Mouse (Mus musculus) lung, adult 18-20 months (tissue): ENCODE measurements at regions not wholly inside any gene's neighbourhood (a gene's known extent, or its start where the extent isn't known, plus 50 kb on each side); places are given as distances from the start of the nearest gene placed in this dataset.

Experiments used
- DNase-seq, 2 experiments: peaks; one replicate each; pipeline ENCODE4 v3.0.0; 2022; ENCODE audit warnings: mixed read lengths in 2 of 2

DNA sequence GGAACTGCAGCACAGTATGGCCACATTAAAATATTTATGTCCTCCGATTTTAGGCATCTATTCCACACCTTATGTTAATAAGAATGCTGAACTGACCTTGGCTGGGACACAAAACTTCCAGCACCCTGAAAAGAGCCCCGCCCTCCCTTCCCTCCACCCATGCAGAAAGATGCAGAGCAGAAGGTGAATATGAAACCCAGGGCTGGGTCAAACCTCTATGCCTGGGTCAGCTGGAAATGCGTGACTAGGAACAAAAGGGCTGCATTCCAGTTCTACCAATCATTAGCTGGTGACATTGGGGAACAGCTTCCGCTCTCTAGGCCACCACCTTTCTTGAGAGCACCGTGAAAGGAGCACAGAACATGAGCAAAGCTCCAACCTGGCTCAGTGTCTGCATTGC lies 114.9 kb upstream of the Slc24a5 start:
- no peak for DNase-seq

DNA sequence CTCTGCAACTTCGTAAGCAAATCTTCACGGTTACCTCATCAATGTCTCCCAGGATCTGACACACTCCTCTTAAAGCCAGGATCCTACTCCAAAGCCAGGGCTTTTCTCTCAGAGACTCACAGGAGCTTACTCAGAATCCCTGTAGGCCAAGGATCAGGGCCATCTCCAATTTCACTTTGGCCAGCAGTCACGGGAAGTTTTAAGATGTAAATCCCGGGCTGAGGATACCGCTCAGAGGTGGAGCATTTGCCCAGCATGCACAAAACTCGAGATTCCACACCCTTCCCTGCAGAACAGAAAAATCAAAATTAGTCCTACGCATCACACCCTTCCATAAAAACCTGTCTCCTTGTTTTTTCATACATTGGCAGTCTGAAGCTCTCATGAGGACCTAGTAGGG lies 112.1 kb upstream of the Slc24a5 start:
- DNase-seq = no peak

DNA sequence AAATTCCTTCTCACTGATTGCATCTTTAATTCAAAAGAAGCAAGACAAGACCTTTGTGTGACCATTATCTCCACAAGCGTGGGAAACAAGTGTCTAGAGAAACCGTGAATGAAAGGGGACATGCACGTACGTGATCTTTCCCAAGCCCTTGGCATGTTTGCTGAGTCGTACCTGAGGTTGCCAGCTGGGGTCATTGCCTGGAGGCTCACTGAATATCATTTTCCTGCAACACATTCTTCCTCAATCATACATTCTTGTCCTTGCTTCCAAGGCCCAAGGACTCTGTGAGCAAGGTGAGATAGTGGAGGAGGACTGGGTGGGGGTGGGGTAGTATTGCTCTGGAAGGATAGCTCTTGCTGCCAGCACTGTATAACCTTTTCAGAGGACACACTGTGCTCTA lies 108.5 kb upstream of the Slc24a5 start:
- no peak for DNase-seq

DNA sequence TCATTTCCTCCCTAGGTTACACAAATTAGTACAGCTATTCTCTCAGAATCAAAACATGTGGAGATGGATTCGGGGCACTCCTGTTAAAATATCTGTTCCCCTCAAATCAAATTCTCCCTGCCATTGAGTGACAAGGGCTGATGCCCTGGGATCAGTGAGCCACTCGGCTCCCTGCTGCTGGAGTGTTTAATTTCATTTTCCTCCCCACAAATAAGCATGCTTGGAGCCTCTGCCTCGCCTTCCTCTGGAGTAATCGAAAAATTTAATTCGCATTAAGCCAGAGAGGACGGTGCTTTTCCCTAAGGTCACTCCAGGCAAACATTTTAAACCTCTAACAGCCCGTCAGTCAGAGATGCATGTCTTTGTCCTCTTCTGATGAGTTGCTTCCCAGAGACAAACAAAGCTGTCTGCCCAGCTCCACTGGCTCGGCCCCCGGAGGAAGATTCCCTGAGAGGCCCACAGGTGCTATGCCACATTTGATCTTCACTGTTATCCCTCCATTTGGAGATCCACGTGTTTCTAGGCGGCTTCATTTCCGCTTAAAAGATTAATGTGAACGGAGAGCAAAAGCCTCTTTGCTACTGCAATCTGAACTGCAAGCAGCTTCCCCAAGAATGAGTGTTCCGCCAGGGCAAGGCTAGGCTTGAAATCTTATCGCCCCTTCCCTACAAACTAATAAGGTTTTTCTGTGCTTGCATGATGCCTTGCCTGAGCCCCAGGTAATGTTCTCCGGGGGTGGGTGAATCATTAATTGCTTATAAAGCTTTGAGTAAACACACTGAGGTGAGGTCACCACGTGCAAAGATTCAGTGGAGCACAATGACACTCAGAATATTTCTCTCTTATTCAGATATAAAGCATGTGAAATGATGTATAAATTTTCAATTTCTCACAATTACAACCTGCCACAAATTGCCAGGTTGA lies 95.8 kb upstream of the Slc24a5 start:
- DNase-seq = no peak

DNA sequence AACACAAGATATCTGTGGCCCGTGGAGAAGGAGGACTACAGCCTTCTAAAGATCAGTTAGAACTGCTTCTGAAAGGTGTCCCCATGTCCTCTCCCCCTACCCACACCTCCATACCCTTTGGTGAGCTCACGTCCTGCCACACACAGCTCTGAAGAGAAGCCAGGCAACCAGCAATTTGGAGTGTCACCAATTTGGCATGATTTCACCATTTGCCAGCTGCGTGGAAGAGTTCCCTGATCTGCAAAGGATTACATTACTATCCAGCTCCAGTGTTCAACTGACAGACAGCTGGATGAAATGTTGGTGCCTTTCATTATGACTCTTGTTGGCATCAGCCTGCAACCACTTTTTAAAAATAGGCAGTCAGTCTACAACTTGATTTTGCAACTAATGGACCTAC lies 92.8 kb upstream of the Slc24a5 start:
- DNase-seq = no peak

DNA sequence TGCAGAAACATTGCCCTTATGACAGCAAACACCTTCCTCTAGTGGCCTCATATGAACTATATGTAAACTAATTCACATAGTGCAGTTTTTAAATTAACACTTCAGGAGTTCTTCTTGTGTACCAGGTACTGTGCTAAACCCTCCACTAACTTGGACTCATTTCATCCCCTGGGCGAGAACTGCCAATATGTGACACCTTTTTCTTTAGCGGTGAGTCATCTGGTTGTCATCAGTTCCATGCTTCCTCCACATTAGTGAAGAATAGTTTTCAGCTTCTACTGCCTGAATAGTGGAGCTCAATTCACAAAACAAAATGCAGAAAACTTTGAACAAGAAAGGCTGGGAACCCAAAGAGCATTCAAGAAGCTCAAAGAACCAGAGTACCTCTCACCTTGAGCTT lies 76.9 kb upstream of the Slc24a5 start:
- no peak for DNase-seq

DNA sequence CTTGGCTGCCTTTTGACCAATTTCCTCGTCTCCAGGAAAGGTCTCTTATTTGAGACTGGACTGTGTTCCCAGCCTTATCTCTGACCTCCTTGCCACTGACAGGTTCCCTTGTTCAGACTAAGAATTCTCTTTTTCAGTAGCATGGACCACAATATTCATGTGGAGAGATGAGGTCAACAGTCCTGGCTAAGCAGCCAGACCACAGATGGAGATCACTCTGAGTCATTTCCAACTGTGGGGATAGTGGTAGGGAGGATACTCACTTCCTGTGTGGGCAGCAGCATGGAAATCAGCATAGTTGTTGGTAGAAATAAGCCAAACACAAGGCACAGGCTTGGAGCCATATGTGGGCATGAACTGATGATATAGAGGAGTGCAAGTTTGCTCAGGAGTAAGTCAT lies 52.9 kb upstream of the Slc24a5 start:
- no peak for DNase-seq

DNA sequence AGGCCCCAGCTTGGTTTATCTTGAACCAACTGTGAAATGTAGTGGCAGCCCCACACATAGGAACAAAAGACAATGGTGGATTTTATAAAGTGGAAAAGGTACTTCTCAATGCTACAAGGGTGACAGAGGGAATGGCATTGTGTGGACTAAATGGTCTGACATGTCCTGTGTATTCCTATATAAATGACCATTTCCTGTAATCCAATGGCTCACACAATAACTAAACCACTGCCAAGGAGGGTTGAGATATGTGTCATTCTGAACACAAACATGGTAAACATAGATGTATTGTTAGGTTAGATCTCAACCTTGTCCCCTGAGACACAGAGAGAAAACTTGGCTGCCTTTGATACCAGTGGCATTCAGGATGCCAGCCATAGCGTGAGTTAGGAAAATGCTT lies 51.0 kb upstream of the Slc24a5 start:
- no peak for DNase-seq
